Mouse (Mus musculus) embryo, embryonic 9.5 days (tissue): ENCODE results near the gene Smim7.

Experiments
- DNase-seq: peaks from one replicate; pipeline ENCODE4 v3.0.0-alpha.2; 2017; ENCODE audit errors: extremely low spot score

The Smim7 gene

DNA sequence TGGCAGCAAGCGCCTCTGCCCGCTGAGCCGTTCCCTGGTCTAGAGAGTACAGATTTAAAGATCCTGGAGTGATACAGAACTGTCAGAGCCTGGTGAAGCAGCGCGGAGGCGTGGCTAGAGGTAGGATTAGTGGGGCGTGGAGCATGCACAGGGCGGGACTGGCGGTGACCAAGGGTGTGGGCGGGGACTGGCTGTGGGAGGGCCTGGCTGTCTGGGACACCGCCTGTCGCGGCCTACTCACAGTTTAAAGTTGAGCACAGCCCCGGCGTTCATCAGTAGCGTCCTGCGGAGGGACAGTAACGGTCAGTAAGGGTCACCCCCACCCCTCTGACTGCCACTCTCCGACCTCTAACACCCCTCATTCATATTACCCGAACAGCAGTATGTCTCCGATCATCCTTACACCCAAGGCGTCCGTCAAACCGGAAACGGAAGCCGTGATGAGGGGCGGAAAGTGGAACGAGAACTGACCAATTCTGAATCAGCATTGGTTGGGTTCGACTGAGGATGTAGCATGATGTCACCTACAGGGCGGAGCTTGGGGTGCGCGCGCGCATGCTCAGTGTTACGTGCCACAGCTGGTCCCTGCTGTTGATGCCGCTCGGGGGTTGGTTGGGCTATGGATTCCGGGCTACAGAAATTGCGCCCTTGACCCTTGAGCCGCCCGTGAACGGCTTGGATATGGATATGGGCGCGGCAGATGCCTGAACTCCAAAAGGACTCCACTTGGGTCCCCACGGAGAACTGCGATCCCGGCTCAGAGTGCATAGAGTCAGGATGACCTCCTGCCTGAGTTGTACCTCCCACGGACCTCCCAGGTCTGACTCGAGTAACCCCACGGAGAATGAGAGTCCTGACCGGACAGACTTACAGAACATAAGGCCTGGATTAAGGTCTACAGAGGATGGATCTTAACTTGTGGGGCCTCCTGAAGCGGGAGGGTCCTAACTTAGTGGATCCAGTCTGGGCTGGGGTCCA, at the start of gene Smim7:
Gene Smim7 (minus strand): TSS at position 456 of the 978 bp plus-strand sequence.
- DNase-seq, result peak; percentile 98

DNA sequence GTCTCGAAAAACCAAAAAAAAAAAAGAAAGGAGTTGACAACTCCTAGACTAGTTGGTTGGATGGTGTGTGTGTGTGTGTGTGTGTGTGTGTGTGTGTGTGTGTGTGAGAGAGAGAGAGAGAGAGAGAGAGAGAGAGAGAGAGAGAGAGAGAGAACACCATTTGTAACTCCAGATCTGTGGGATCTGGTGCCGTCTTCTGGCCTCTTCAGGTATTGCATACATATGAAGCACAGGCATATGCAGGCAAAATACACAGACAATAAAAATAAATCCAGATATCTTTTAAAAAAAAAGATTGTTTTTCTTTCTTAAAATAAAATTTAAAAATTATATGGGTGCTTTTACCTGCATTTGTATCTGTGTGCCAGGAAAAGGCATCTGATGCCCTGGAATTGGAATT, 19.3 kb upstream of the Smim7 start:
- no peak for DNase-seq

DNA sequence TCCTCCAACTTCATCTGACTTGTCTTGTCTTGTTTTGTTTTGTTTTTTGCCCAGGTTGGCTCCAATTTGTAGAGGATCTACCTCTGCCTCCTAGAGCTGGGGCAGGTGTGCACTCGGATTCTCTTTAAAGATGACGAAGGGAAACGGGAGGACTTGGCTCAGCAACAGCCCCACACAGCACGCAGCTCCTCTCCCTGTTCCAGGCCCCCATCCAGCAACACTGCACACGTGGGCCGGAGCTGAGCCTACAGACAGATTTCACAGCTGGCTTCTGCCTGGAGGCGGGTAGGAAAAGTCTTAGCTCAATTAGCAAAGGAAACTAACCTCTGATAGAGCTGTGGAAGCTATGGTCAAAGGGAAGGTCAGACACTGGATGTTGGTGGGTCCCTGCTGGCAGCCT, 18.4 kb upstream of the Smim7 start:
- DNase-seq, result no peak

DNA sequence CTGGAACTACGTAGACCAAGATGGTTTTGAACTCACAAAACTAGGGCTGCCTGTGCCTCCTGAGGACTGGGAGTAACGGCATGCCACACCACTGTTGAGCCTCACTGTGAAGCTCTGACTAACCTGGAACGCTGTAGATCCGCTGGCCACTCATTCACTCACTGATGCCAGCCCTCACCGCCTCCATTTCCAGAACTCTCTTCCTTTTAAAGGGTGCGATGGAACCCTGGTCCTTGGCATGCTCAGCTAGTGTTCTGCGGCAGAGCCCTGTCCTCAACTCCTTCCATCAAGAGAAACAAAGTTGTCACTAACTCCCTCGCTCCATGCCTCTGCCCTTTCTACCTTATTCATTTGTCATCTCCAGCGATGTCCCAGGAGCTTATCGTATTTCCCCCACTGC, 18.0 kb upstream of the Smim7 start:
- DNase-seq, result no peak

DNA sequence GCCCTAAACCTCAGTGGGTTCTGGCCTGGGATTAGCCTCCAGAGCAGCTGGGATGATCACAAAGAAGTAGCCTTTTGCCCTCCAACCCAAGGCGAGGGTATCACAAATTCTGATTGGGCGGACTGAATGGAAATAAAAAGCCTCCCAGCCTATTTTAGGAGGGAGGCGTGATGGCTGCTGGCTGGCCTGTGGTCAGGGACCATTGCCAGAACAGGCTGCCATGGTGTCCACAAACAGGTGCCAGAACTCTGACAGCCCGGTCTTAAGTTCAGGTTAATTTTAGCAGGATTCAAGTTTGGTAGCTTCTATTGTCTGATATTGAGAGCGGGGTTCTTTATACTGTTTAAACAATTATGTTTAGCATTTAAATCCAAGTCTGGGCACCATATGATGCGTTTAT, 16.9 kb upstream of the Smim7 start:
- no peak for DNase-seq

DNA sequence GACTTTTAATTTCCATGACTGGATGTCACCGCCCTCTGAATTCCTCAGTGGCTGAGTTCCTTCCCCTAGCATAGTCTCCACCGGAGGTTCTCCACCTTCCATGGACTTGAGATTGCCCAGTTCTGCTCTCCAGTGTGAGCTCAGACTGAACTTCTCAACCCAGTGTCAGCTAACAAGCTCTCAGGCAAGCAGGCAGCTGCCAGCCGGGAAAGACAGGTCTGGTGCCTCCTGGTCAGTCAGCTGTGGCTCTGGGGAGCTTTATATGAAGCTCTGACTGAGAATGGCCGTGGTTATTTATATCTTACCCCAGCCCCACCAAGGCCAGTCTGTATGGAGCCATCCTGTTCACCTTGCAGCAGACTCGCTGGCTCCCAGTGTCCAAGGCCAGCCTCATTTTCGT, 13.5 kb upstream of the Smim7 start:
- DNase-seq, result no peak

DNA sequence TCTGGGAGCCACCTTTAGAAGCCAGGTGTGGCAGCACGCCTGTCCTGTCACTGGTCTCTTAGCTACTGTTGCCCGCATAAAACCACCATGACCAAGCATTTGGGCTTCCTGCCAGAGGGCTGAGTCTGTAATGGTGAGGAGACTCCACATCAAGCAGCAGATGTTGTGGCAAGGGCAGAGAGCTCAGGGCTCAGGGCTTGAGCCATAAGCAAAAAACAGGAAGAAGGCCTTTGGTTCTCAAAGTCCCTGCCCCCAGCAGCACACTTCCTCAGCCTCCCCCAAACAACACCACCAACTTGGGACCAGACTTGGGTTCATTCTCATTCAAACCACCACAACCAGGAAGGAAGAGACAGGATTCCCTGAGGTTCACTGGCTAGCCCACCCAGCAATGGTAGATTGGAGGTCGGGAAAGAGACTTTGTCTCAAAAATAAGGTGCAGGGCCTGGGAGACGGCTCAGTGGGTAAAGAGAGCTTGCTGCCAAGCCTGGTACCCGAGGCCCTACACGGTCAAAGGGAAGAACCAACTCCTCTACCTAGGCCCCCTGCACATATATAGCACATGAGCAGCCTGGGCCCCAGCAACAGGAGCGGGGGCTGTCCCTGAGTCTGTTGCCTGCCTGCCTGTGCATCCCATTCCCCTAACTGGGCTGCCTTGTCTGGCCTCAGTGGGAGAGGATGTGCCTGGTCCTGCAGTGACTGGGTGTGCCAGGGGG, 12.3 kb upstream of the Smim7 start:
- DNase-seq, result no peak

DNA sequence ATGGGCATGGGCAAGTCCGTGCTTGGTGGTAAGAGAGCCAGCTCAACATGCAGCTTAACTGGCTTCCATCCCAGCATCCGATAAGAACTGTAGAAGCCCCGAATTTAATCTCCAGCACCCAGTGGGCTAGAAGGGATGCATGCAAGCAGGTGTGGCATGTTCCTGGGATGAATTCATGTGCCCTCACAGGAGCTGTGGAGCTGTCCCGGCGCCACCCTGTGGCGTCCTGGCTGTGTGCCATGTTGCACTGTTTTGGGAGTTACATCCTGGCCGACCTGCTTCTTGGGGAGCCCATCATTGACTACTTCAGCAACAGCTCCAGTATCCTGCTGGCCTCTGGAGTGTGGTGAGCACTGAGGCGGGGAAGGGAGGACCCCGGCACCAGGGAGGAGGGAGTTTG, 8.5 kb upstream of the Smim7 start:
- DNase-seq, result no peak

DNA sequence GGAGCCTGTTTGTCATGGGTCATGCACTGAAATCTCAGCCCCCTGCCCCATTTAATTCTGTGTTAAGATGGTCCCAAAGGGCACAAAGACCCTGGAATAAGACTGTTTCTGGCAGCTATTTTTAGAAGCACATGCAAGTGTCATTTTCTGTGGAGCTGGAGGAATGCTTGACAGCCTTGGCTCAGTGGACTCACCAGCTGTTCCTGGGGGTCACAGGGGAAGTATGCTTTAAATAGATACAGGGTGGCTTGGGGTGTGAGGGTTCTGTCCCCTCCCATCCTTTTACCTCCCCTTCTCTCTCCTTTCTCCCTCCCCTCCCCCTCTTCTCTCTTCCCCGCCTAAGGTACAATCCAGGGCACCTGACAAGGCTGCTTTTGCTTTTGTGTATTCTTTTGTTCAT, 7.1 kb upstream of the Smim7 start:
- DNase-seq, result no peak

DNA sequence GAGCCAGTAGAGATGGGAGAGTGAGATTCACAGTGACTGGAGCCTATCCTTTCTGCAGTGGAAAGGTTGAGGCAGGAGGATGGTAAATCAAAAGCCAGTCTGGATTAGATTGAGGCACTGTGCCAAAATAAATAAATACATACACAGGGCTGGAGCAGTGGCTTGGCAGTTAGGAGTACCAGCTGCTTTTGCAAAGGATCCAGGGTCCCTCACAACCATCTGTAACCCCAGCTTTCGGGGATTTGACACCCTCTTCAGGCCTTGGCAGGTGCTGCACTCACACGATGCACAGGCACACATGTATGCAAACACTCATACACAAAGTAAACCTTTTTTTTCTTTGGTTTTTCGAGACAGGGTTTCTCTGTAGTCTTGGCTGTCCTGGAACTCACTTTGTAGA, 6.4 kb upstream of the Smim7 start:
- DNase-seq, result no peak

DNA sequence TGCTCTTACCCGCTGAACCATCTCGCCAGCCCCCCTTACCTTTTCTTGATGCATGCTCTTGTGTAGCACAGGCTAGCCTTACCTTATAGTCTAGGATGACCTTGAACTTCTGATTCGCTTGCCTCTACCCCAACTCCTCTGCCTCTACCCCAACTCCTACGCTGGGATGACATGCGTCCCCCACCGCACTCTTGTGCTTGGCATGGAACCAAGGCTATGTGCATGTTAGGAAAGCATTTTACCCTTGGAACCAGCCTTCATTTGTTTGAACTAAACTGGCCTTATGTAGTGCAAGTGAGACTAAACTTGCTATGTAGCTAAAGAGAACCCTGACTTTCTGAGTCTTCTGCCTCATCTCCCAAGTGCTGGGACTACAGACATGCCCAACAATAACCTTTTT, 5.0 kb upstream of the Smim7 start:
- DNase-seq, result no peak

DNA sequence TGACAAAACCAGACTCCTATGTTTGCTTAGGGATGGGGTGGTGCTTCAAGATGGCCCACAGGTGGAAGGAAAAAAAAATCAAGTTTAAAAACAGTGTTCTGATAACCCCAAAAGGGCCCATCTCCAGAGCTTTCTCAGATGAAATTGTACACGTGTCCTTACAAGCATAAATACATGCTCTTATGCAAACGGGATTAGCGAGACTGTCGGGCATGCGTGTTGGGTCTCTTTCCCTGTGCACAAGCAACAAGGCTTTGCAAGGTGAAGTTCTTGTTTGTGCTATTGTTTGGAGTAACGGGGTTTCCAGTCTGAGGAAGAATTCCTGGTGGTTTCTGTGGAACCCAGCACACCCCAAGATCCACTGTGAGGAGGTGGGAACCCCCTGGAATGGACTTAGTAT, 2.6 kb upstream of the Smim7 start:
- DNase-seq, result no peak

DNA sequence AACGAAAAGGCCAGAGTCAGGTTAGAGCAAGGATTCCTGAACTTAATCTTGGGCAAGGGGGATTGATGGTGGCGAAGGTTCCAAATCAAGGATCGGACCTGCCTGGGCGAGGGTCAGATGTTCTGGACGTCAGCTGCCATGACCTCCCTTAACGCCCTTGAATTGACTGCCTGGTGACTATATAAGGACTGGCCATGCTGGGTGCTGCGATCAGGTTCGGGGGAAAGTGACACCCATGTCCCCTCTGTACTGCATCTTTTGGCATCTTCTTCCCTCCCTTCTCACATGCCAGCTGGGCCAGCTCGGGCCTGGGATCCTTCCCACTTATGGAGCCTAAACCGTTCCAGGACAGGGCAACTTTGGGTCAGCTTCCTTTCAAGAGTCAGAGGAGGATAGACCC, 1.6 kb upstream of the Smim7 start:
- no peak for DNase-seq

DNA sequence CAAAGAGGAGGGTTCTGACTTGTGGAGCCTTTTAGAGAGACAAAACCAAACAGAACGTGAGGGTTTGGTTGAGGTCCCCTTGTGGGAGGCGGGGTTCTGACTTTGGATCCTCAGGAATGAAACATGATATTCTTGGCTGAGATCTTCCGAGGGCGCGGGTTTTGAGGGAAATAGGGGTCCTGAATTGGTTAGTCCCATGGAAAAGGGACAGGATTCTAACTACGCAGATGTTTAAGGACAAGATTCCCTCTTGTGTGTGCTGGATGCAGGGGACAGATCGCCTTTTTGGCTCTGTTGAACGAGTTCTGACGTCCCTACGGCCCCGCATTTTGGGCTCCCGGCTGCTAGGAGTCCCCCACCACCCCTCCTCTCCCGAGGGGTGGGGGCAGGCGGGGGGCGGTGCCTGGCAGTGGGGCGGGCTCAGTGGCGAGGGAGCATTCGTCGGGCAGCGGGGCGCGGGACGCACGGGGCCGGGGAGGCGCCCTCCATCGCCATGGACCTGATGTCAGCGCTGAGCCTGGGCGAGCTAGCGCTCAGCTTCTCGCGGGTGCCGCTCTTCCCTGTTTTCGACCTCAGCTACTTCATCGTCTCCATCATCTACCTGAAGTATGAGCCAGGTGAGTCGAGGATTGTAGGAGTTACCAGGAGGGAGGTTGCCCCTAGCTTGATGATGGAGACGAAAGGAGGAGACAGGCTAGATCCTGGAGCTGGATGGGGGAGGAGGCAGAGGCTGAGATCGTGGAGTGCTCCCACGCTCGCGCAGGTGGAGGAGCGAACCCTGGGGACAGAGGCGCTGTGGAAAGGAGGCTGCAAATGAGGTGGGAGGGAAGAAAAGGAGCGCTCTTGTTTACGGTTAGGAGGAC, 954 bp upstream of the Smim7 start, which contains the start of gene Tmem38a:
Gene Tmem38a (plus strand): TSS at position 445 of the 863 bp plus-strand sequence.
- DNase-seq, result peak; percentile 80

DNA sequence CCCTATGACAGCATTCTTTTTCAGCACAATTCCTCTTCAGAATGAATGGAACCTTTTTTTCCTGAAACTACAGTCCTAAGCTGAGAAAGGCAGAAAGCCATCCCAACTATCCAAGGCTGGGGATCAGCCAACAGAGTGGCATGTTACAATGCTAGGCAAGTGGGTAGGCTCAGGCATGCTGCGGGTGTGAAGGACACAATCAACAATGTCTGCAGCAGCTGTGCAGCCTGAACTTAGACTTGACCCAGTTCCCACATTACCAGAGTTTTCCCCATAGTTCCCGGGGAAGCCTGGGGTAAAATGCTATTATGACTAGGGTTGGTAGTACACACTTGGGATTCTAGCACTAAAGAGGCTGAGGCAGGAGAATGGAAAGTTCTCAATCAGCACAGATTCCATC, 4.9 kb downstream of the Smim7 start:
- DNase-seq, result no peak

DNA sequence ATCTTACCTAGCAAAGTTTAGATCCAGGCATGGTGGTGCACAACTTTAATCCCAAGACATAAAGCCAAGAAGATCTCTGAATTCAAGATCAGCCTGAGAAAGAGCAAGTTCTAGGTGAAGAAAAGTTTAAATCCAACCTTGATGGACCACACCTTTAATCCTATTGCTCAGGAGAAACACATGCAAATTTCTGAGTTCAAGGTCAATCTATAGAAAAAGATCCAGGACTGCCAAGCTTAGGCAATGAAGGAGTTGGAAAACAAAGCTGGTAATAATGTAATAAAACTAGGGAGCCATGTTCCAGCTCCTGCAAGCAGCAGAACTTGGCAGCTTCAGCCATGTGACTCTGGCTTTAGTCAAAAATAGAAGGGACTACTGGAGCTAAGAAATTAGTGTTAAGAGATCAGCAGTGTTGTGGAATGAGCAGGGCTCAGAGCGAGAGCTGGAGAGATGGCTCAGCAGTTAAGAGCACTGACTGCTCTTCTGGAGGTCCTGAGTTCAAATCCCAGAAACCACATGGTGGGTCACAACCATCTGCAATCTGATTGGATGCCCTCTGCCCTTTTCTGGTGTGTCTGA, 9.7 kb downstream of the Smim7 start:
- DNase-seq, result no peak

DNA sequence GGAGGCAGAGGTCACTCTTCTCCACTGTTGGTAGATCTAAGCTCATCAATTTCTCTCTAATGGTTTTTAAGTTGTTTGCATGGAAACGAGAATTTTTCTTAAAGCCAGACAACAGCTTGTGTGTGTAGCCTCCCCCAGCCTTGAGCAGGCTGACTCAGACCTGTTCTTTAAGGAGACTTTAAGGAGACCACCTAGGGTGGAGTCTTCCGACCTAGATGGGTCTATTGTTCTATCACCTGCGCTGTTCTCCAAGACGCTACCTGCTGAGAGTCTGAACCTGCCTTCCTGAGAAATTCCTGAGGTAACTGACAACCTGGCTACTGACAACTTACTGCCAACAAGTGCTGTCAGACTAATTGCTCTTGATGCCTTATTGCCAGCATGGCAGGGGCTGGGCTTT, 15.1 kb downstream of the Smim7 start:
- no peak for DNase-seq

DNA sequence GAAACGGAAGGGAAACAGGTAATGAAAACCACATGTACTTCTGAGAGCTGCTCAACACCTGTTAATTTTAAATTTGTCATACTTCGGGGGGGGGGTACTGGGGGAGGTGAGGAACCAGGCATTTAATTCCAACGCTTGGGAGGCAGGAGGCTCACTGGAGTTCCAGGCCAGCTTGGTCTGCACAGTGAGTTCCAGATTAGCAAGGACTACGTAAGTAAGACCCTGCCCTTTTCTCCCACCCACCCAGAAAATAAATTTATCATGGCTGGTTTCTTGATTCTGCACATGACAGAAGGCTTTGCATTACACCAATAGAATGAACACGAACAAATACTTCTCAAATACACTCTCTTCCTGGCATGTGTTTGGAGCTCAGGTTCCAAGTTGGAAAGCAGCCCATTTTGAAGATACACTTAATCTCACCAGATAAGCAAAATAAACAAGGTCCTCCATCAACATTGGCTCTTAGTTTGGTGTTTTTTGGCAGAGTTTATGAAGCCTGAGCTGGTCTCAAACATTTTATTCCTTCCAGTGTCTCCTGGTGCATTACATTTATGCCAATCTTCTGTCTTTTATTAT, 21.5 kb downstream of the Smim7 start:
- no peak for DNase-seq

DNA sequence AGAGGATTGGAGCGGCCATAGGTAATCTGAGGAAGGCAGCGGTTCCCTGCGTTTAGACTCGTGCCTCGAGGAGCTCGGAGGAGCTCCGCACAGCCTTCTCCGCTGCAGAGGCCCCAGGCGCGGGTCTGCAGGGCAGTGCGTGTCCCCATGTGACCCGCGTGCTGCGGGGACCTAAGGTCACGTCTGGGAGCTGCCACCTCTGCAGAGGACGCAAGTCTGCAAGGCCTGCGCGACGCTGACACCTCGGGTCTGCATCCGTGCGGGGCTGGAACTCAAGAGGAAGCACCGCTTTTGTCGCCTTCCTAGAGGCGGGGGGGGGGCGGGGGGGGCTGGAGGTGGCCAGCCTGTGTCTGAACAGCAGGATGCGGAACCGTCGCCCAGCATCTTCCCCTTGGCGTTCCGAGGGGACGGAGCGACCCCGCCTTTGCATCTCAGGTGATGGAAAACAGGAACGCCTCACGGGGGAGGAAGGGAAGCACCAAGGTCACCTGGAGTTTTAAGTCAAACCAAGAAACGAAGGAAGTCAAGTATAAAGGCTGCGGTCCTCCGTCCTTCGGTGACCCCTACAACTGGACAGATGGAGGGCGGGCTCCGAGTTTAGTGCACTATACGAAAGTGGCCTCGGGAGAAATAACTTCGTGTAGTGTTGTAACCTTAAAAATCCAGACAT, 22.1 kb downstream of the Smim7 start:
- DNase-seq, result no peak

DNA sequence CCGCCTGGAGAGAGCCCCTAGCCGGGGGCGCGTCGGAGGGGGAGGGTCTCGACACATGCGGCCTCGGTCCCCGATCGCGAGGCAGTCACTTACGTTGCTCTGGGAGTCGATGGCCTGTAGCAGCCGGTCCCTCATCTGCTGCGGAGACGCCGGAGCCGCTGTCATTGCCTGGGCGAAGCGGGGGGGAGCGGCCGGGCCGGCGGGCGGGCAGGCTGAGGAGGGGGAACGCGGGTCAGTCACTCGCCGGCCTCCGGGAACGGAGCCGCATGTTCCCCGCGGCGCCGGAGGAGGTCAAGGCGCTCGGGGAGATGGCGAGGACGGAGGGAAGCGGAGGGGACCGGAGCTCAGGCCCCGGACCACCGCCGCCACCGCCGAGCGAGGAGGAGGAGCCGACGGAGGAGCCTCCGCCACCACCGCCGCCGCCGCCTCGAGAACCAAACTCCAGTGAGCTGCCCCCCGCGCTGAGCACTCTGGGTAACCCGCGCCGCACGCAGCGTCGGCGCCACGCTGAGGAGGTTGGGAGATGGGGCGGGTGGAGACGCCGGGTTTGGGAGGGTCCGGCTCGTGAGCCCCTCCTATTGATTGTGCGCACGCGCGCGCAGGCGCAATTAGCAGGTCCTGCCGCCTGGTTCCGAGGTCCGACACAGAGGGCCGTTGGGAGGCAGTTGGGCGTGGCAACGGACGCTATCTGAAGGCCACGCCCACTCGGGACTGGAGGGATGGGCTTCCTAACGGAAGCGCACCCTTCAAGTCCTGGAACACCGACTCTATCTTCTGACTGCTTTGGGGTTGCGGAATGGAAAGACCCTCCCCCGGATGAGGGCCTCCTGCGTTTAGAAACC, 22.9 kb downstream of the Smim7 start, which contains the start of gene Med26:
Gene Med26 (minus strand): TSS at position 469 of the 842 bp plus-strand sequence.
- DNase-seq, result peak; percentile 97
